In the genomic region with DNA sequence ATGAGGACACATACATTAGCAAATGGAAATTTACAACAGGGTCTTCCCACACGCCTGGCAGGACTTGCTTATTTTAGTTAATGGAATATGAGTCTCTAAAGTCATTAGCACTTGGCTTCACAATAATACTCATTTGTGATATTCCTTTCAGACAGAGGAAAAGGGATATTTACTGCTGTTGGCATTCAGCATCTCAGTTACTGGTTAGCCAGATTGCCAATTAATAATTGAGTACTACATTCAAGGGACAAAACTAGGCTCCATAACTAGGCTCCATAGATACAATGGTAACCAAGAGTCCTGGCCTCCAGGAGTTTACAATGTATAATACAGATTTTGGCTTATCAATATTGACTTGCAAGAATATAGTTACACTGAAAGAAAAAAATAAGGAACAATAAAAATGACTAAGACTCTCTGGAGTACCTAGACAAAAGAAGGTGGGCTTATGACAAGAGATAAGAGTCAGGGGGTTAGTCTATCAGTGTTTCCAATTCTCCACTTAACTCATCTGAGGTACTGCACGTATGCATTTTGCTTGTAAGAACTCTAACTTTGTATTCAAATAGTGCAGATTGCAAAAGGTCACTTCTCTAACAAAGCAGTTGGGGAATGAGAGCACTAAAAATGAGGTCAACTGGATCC, we compare ENCODE assay signal across 9 mouse cellular contexts. TPM values are rescaled to one million over a fixed set of nuclear protein-coding genes. Genes with fewer than 3 reads are reported as not detected.
A peak's percentile ranks its signal among the peaks of the same experiment; 100 is the strongest.
DNase-seq lines count a peak whose midpoint lies in the region; ATAC-seq and TF ChIP-seq lines count a peak whose summit lies in the region.
"Had no signal": no experiment of that assay in that cellular context is flagged by ENCODE, and none has a peak within 500 bp of the region (broad histone marks: within the 10 kb centered on the region; RNA-seq: fewer than 3 reads in every experiment).

No protein-coding gene starts in this region.

- peak overlapping the region; percentile 80 for H3K4me2 ChIP-seq in lung, embryonic 16.5 days (ENCODE audit: low read depth, low read length)
- H3K4me2 ChIP-seq in limb, embryonic 12.5 days, result peak overlapping the region; percentile 70

- peak overlapping the region; percentile 98 for H3K9ac ChIP-seq in lung, embryonic 16.5 days (ENCODE audit: low read length)
- 0 out of 2 replicates have a peak overlapping the region, but pooled peaks have one; percentile 95 for H3K9ac ChIP-seq in limb, embryonic 12.5 days (replicated peaks)

- TF ChIP-seq CTCF in cerebellum, adult 2 months (IDR thresholded peaks at IDR 0.05; ENCODE audit: borderline replicate concordance, insufficient read depth, low read depth, low read length), result no peak
- TF ChIP-seq CTCF in small intestine, adult 2 months (IDR thresholded peaks at IDR 0.05; ENCODE audit: extremely low read depth, insufficient read length, insufficient replicate concordance, low read depth, low read length), result no peak

- H3K27me3 ChIP-seq in cerebellum, adult 2 months (ENCODE audit: control insufficient read depth, insufficient read depth, low read length), result no peaks in the 10 kb centered on the region
- H3K27me3 ChIP-seq in lung, embryonic 16.5 days (ENCODE audit: control insufficient read depth, insufficient read depth, low read depth, low read length), result no peaks in the 10 kb centered on the region
- no peaks in the 10 kb centered on the region; the same call in 1 of the 2 replicates for H3K27me3 ChIP-seq in limb, embryonic 12.5 days
- H3K27me3 ChIP-seq in small intestine, adult 2 months (ENCODE audit: control insufficient read depth, insufficient read depth, low read length), result no peaks in the 10 kb centered on the region

- DNase-seq in cerebellum, adult 2 months, result no peak
- DNase-seq in cerebellum, adult 9-11 months, result no peak
- no peak for DNase-seq in lung, postnatal 10 days
- no peak for DNase-seq in spleen, adult 12 weeks (ENCODE audit: low spot score)
- DNase-seq in layer of hippocampus, postnatal 14 days (ENCODE audit: low spot score in 2 of 2), result no peak
- DNase-seq: spleen, adult 18-20 months had no signal

- no peaks in the 10 kb centered on the region for H3K36me3 ChIP-seq in lung, embryonic 16.5 days (ENCODE audit: control insufficient read depth, insufficient read depth, low read length)
- no peaks in the 10 kb centered on the region for H3K36me3 ChIP-seq in limb, embryonic 12.5 days
- H3K36me3 ChIP-seq in small intestine, adult 2 months (ENCODE audit: control insufficient read depth, insufficient read depth, low read length), result peaks cover 2% of the 10 kb centered on the region; the same call in 1 of the 2 replicates

- H3K9me3 ChIP-seq in lung, embryonic 16.5 days (ENCODE audit: control insufficient read depth, low read length), result no peaks in the 10 kb centered on the region
- no peaks in the 10 kb centered on the region for H3K9me3 ChIP-seq in limb, embryonic 12.5 days

- H3K27ac ChIP-seq in cerebellum, adult 2 months (ENCODE audit: insufficient read depth, low read length), result no peak overlapping the region
- H3K27ac ChIP-seq in lung, embryonic 16.5 days (ENCODE audit: low read length), result no peak overlapping the region
- H3K27ac ChIP-seq in limb, embryonic 12.5 days, result no peak overlapping the region
- peak overlapping the region; percentile 39; the same call in 1 of the 2 replicates for H3K27ac ChIP-seq in small intestine, adult 2 months (ENCODE audit: insufficient read depth, low read depth, low read length)

- H3K4me3 ChIP-seq in cerebellum, adult 2 months (replicated peaks; ENCODE audit: insufficient read depth, low read depth, low read length), result peak overlapping the region; percentile 46
- peak overlapping the region; percentile 98 for H3K4me3 ChIP-seq in lung, embryonic 16.5 days (ENCODE audit: low read length)
- peak overlapping the region; percentile 84 for H3K4me3 ChIP-seq in limb, embryonic 12.5 days (replicated peaks)
- no peak overlapping the region for H3K4me3 ChIP-seq in small intestine, adult 2 months (ENCODE audit: low read depth, low read length)

- no peak for TF ChIP-seq POLR2A in cerebellum, adult 2 months (IDR thresholded peaks at IDR 0.05; ENCODE audit: borderline replicate concordance, insufficient read depth, low read length)
- no peak for TF ChIP-seq POLR2A in small intestine, adult 2 months (IDR thresholded peaks at IDR 0.05; ENCODE audit: low read depth, low read length)

- H3K4me1 ChIP-seq in cerebellum, adult 2 months (ENCODE audit: control insufficient read depth, insufficient read depth, low read length), result peaks cover 15% of the 10 kb centered on the region; the same call in 1 of the 2 replicates
- peaks cover 34% of the 10 kb centered on the region for H3K4me1 ChIP-seq in lung, embryonic 16.5 days (replicated peaks; ENCODE audit: control insufficient read depth, insufficient read depth, low read length)
- peaks cover 39% of the 10 kb centered on the region for H3K4me1 ChIP-seq in limb, embryonic 12.5 days (replicated peaks)
- peaks cover 21% of the 10 kb centered on the region; the same call in 1 of the 2 replicates for H3K4me1 ChIP-seq in small intestine, adult 2 months (ENCODE audit: control insufficient read depth, insufficient read depth, insufficient read length, low read length)

- no peak for ATAC-seq in lung, embryonic 16.5 days (ENCODE audit: low read depth)
- no peak for ATAC-seq in limb, embryonic 12.5 days (ENCODE audit: insufficient number of reproducible peaks, insufficient read depth, low FRiP score, low TSS enrichment, low read depth)

- 37% methylated on average over 2 of the region's 2 CpGs for WGBS in cerebellum, adult 2 months
- WGBS in lung, embryonic 16.5 days, result 52% methylated on average over 2 of the region's 2 CpGs
- WGBS in limb, embryonic 12.5 days, result 70% methylated on average over 2 of the region's 2 CpGs
- 27% methylated on average over 2 of the region's 2 CpGs for WGBS in small intestine, adult 2 months

RNA-seq across cellular contexts. Expression of gene Ahcyl1, which starts 2.0 kb away (rescaled TPM):
- polyA plus RNA-seq in cerebellum, adult 2 months (2012; rRNA removed), result 386 and 408 TPM in 2 replicates
- polyA plus RNA-seq in lung, embryonic 16.5 days (2015; fragmentation: Nextera tagmentation; extraction: Ambion mirVana), result 71.2 and 76.3 TPM in 2 replicates
- 114 and 115 TPM in 2 replicates for polyA plus RNA-seq in limb, embryonic 12.5 days (2016; fragmentation: Nextera tagmentation; extraction: Ambion mirVana)
- polyA plus RNA-seq in small intestine, adult 2 months (2012; rRNA removed), result 31.6 and 34.9 TPM in 2 replicates
- 100 to 1,000 TPM; 331 to 365 TPM for total RNA-seq in layer of hippocampus, postnatal 14 days (2021)
